Mouse (Mus musculus) heart, embryonic 14.5 days (tissue): ENCODE measurements at regions not wholly inside any gene's neighbourhood (a gene's known extent, or its start where the extent isn't known, plus 50 kb on each side); places are given as distances from the start of the nearest gene placed in this dataset.
A peak's percentile ranks its signal among the peaks of the same experiment; 100 is the strongest.

Experiments used
- ATAC-seq: fragments of 200-750 bp; cut with Nextera tagmentation; 2 replicates; pipeline ENCODE4 v1.8.0; 2017; ENCODE audit warnings: low read depth, moderate TSS enrichment; ENCODE audit not compliant: insufficient number of reproducible peaks, insufficient read depth, low FRiP score
- H3K27ac ChIP-seq, 2 experiments: fragments of 200-500 bp in 1 of 2; fragments of 300-500 bp in 1 of 2; sonication (generic) in 1 of 2; replicated peaks in 1 of 2; 2 replicates each; pipeline ENCODE4 v1.5.1; 2012 to 2014; ENCODE audit warnings: low read depth in 2 of 2, low read length in 2 of 2, control low read depth in 1 of 2, mild to moderate bottlenecking in 1 of 2, mixed read lengths in 1 of 2; ENCODE audit not compliant: control insufficient read depth in 1 of 2, insufficient read depth in 1 of 2
- H3K27me3 ChIP-seq: fragments of 300-500 bp; sonication (generic); 2 replicates; pipeline ENCODE4 v1.6.1; 2014; ENCODE audit warnings: mild to moderate bottlenecking, low read length, control low read depth; ENCODE audit not compliant: control insufficient read depth, insufficient read depth
- H3K36me3 ChIP-seq: fragments of 300-500 bp; sonication (generic); 2 replicates; pipeline ENCODE4 v1.6.1; 2014; ENCODE audit warnings: mild to moderate bottlenecking, control low read depth, low read length, mixed read lengths; ENCODE audit not compliant: control insufficient read depth, insufficient read depth
- H3K4me1 ChIP-seq, 2 experiments: fragments of 200-500 bp in 1 of 2; fragments of 300-500 bp in 1 of 2; sonication (generic) in 1 of 2; 2 replicates each; pipeline ENCODE4 v1.6.1; 2012 to 2014; ENCODE audit warnings: low read length in 2 of 2, control low read depth in 1 of 2, mixed read lengths in 1 of 2; ENCODE audit not compliant: control insufficient read depth in 2 of 2, insufficient read depth in 2 of 2
- H3K4me2 ChIP-seq: fragments of 300-500 bp; sonication (generic); 2 replicates; pipeline ENCODE4 v1.6.1; 2014; ENCODE audit warnings: mild to moderate bottlenecking, low read length
- H3K4me3 ChIP-seq, 2 experiments: fragments of 200-500 bp in 1 of 2; fragments of 300-500 bp in 1 of 2; sonication (generic) in 1 of 2; 2 replicates each; pipeline ENCODE4 v1.5.1; 2012 to 2014; ENCODE audit warnings: low read length in 2 of 2, mild to moderate bottlenecking in 2 of 2, control low read depth in 1 of 2, low read depth in 1 of 2, moderate library complexity in 1 of 2; ENCODE audit not compliant: control insufficient read depth in 1 of 2, insufficient read depth in 1 of 2
- H3K9ac ChIP-seq: fragments of 300-500 bp; sonication (generic); 2 replicates; pipeline ENCODE4 v1.6.1; 2014; ENCODE audit warnings: mild to moderate bottlenecking, low read length
- H3K9me3 ChIP-seq: fragments of 300-500 bp; sonication (generic); 2 replicates; pipeline ENCODE4 v1.6.1; 2016; ENCODE audit warnings: low read length, control low read depth; ENCODE audit not compliant: control insufficient read depth
- WGBS: fragments of 180-500 bp; shearing (Covaris S2); extraction: QIAGEN DNeasy Blood & Tissue Kit; methylation state at CpG from one replicate; pipeline ENCODE4 v1.1.7; 2014; 5-methylcytosine and 5-hydroxymethylcytosine counted together

DNA sequence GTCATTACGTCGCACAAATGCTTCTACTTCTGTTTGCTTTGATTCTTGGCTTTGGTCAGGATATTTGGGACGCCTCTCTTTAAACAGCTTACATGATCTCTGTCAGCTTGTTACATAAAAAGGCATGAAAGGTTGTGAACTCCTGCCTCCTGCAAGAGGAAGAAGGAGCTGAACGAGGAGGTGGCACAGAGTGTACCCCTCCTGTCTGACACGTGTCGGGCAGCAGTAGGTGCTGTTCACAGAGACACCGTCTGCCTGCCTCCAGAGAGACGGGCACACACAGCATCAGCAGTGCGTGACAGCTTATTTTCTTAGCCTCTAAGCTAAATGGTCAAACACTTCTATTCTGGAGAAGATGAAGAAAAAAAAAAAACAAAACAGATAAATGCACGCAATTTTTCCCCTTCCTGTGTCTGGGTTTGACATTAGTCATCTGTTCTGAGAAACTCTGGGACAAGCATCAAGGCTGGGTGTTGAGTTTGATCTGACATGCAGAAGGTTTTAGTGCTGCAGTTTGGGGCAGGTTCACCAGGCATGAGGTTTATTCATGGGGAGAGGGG is 174.1 kb downstream of the Cog6 start:
- H3K9me3 ChIP-seq: no peaks in the 10 kb centered on the region
- no peaks in the 10 kb centered on the region for H3K36me3 ChIP-seq
- ATAC-seq: no peak
- H3K9ac ChIP-seq: no peak overlapping the region
- no peak overlapping the region for H3K4me3 ChIP-seq
- H3K27ac ChIP-seq: no peak overlapping the region
- H3K4me2 ChIP-seq: no peak overlapping the region
- no peaks in the 10 kb centered on the region for H3K27me3 ChIP-seq
- 78% methylated on average over 10 of the region's 10 CpGs for WGBS
- peaks cover 0 to 5% of the 10 kb centered on the region in 2 experiments; a peak in 2 of 4 replicates for H3K4me1 ChIP-seq

- Histone ChIP-seq H3K36me3 (no peaks in the 10 kb centered on the region), H3K27me3 (no peaks in the 10 kb centered on the region), H3K4me1 (peaks cover 6% of the 10 kb centered on the region in 2 experiments; a peak in 3 of 4 replicates), H3K4me3 (no peak overlapping the region), H3K9ac (no peak overlapping the region), H3K4me2 (no peak overlapping the region), H3K9me3 (no peaks in the 10 kb centered on the region), H3K27ac (no peak overlapping the region)
- ATAC-seq: no peak
- WGBS: 53% methylated on average over 12 of the region's 12 CpGs
Observed at GRCm38 (mm10) chr3:52840160-52840953, 176.7 kb downstream of the Cog6 start.

DNA sequence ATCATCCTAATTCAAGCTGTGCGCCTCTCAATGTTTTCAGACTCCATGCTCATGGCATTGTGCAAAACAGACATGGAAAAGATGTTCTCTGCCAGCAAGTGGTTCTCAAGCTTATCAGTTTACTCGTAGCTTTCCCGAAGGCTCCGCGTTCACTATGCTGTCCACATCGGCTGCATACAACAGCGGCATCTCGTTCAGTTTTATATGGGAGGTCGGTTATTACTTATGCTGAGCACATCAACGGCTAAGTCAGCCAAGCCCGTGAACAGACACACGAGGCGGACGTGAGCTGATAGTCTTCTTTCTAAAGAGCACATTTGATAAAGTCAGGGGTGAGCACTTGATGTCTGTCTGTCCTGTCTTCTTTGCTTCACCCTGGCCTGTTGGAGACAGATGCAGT is 179.0 kb downstream of the Cog6 start:
- WGBS: 55% methylated on average over 14 of the region's 14 CpGs
- no peaks in the 10 kb centered on the region for H3K9me3 ChIP-seq
- no peak for ATAC-seq
- no peak overlapping the region for H3K27ac ChIP-seq
- H3K27me3 ChIP-seq: no peaks in the 10 kb centered on the region
- no peaks in the 10 kb centered on the region for H3K36me3 ChIP-seq
- no peak overlapping the region for H3K4me3 ChIP-seq
- H3K9ac ChIP-seq: no peak overlapping the region
- H3K4me1 ChIP-seq: peaks cover 6% of the 10 kb centered on the region in 2 experiments; a peak in 3 of 4 replicates
- H3K4me2 ChIP-seq: 0 out of 2 replicates have a peak overlapping the region, but pooled peaks have one; percentile 1

- no peak for ATAC-seq
- Histone ChIP-seq H3K36me3 (no peaks in the 10 kb centered on the region), H3K4me2 (no peak overlapping the region), H3K4me1 (peaks cover 6% of the 10 kb centered on the region in 2 experiments; a peak in 3 of 4 replicates), H3K4me3 (no peak overlapping the region), H3K9ac (no peak overlapping the region), H3K27ac (no peak overlapping the region), H3K9me3 (no peaks in the 10 kb centered on the region), H3K27me3 (no peaks in the 10 kb centered on the region)
- 53% methylated on average over 4 of the region's 4 CpGs for WGBS
Observed at GRCm38 (mm10) chr3:52837527-52837926, 179.5 kb downstream of the Cog6 start.

GRCm38 (mm10) chr3:52836780-52837179 is 180.3 kb downstream of the Cog6 start:
- 38% methylated on average over 8 of the region's 8 CpGs for WGBS

DNA sequence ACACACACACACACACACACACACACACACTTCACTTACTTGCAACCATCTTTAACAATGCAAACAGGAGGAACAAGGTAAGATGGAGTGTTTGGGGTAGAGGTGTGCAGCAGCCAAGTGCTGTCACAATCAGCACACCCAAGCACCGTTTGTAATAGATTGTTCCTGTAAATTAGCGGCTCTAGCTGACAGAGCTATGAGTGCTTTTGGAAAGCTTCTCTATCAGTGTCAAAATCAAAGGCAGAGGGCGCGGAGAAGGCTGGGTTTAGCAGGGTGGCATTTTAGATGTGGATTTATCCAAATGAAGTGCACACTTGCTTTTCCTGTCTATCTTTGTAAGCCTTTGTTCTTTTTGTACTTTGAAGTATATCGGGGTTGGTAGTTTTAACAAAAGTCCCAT is 184.6 kb downstream of the Cog6 start:
- H3K36me3 ChIP-seq: no peaks in the 10 kb centered on the region
- ATAC-seq: no peak
- peaks cover 0 to 1% of the 10 kb centered on the region in 2 experiments; a peak in 1 of 4 replicates for H3K4me1 ChIP-seq
- no peaks in the 10 kb centered on the region for H3K9me3 ChIP-seq
- no peak overlapping the region for H3K27ac ChIP-seq
- 78% methylated on average over 5 of the region's 5 CpGs for WGBS
- H3K27me3 ChIP-seq: no peaks in the 10 kb centered on the region
- no peak overlapping the region for H3K4me2 ChIP-seq
- no peak overlapping the region for H3K4me3 ChIP-seq
- no peak overlapping the region for H3K9ac ChIP-seq

More at GRCm38 (mm10) chr3:52836780-52837179, 180.3 kb downstream of the Cog6 start:
- Histone ChIP-seq H3K4me2 (no peak overlapping the region), H3K36me3 (no peaks in the 10 kb centered on the region), H3K4me3 (no peak overlapping the region), H3K27me3 (no peaks in the 10 kb centered on the region), H3K9me3 (no peaks in the 10 kb centered on the region), H3K4me1 (peaks cover 6% of the 10 kb centered on the region in 2 experiments; a peak in 3 of 4 replicates), H3K27ac (no peak overlapping the region), H3K9ac (no peak overlapping the region)
- ATAC-seq: no peak

DNA sequence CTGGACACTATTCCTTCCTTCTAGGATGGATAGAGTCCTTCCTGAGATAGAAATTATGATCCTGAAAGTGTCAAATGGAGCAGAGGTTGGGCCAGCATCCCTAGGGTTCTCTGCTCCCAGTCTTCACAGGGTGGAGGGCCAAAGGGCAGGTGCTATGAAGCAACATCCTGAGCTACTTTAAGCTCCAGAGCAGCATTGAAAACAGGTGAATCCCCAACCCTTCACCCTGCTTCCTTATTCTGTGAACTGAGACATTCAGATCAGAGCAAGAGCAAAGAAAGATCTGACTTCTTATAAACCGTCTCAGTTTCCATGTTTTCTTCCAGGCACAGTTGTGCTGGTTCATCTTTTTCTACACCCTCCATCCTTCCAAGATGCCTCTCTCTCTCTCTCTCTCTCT is 185.1 kb downstream of the Cog6 start:
- H3K4me3 ChIP-seq: no peak overlapping the region
- H3K9me3 ChIP-seq: no peaks in the 10 kb centered on the region
- H3K27ac ChIP-seq: no peak overlapping the region
- H3K36me3 ChIP-seq: no peaks in the 10 kb centered on the region
- no peak overlapping the region for H3K9ac ChIP-seq
- ATAC-seq: no peak
- H3K27me3 ChIP-seq: no peaks in the 10 kb centered on the region
- H3K4me2 ChIP-seq: no peak overlapping the region
- WGBS: 83% methylated on average over 1 of the region's 1 CpGs
- no peaks in the 10 kb centered on the region for H3K4me1 ChIP-seq
